Mouse (Mus musculus) myocyte (in vitro differentiated cells): ENCODE data around the gene Nr1h3.

ENCODE experiments used
- E2F4 ChIP-seq: IDR thresholded peaks from one replicate; pipeline ENCODE4 v1.6.1; 2011; ENCODE audit warnings: mild to moderate bottlenecking, control low read depth, moderate library complexity; ENCODE audit not compliant: insufficient read depth
- MAX ChIP-seq: IDR thresholded peaks from one replicate; pipeline ENCODE4 v1.6.1; 2011; ENCODE audit warnings: low read depth, mild to moderate bottlenecking, control low read depth
- MYOD1 ChIP-seq, 3 experiments: IDR thresholded peaks; one replicate each; pipeline ENCODE4 v1.6.1; 2011; ENCODE audit warnings: control low read depth in 2 of 3, low read depth in 2 of 3, mild to moderate bottlenecking in 2 of 3, moderate library complexity in 1 of 3; ENCODE audit not compliant: insufficient read length in 2 of 3, control insufficient read depth in 1 of 3
- POLR2A ChIP-seq: IDR thresholded peaks from one replicate; pipeline ENCODE4 v1.6.1; 2011; ENCODE audit warnings: low read depth, mild to moderate bottlenecking, control low read depth, moderate library complexity; ENCODE audit not compliant: insufficient read length
- POLR2AphosphoS2 ChIP-seq: IDR thresholded peaks from one replicate; pipeline ENCODE4 v1.6.1; 2011; ENCODE audit warnings: low read depth, control low read depth; ENCODE audit not compliant: insufficient read length
- TCF12 ChIP-seq: IDR thresholded peaks from one replicate; pipeline ENCODE4 v1.6.1; 2011; ENCODE audit warnings: mild to moderate bottlenecking, control low read depth; ENCODE audit not compliant: poor library complexity, insufficient read depth, severe bottlenecking
- USF1 ChIP-seq: IDR thresholded peaks from one replicate; pipeline ENCODE4 v1.6.1; 2011; ENCODE audit warnings: low read depth, mild to moderate bottlenecking, control low read depth, moderate library complexity

DNA sequence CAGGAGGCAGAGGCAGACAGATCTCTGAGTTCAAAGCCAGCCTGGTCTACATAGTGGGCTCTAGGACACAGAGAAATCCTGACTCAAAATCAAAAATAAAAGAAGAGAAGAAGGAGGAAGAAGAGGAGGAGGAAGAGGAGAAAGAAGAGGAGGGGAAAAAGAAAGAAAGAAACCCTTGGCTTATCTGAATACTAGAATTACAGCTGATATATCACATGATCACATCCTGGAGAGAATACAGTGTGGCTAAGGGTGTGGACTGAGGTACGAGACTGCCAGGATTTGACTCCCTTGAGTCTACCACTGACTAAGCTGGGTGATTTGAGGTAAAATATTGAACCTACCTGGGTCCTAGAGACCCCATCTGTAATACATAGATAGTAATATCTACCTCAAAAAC is 16.4 kb downstream of the Nr1h3 start:
- no peak for TF ChIP-seq POLR2A
- no peak for TF ChIP-seq POLR2AphosphoS2
- TF ChIP-seq TCF12, result no peak
- no peak for TF ChIP-seq USF1
- TF ChIP-seq E2F4, result no peak
- TF ChIP-seq MAX, result no peak
- no peak for TF ChIP-seq MYOD1 (IDR thresholded peaks at IDR 0.05; ENCODE audit: control insufficient read depth in 1 of 3, insufficient read length in 2 of 3, low read depth in 2 of 3)
